Mouse (Mus musculus): Measurements from ENCODE around the gene Nod1.

DNA sequence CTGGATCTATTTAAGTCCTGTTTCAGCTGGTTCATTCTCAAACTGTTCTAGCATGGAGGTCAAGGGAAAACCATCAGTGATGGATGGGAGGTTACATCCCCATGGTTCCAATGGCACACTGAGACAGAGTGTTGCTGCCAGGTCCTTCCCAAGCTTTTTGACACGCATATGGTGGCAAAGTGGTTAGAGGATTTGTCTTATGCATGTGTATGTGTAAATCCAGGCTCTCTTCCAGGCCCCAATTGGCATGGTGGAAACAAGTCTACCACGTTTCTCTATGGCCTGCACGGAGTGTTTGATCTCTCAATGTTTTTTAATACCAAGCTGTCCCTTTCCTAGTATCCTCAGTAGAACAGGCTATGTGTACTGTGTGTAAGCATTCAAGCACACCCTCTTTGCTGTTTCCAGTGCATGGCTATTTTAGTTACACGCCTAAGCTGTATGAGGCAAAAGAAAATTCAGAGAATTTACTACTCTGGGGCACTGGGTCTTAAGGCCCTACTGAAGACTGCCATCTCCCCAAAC, 11.2 kb upstream of the Nod1 start:
- TF ChIP-seq GATA1 (IDR thresholded peaks at IDR 0.05; ENCODE audit: borderline replicate concordance, low read length) (no peak), FLI1 (IDR thresholded peaks at IDR 0.05; ENCODE audit: low read length) (no peak)

Data from megakaryocyte, embryonic 14.5 days (primary cell).